Mouse (Mus musculus): ENCODE results near the gene Cyp4v3. TPM values are rescaled to one million over a fixed set of nuclear protein-coding genes. Genes with fewer than 3 reads are reported as not detected.

The Cyp4v3 gene
- 0.95 and 1.2 TPM in 2 replicates for polyA plus RNA-seq (2014; fragmentation: Nextera tagmentation; extraction: Ambion mirVana)

DNA sequence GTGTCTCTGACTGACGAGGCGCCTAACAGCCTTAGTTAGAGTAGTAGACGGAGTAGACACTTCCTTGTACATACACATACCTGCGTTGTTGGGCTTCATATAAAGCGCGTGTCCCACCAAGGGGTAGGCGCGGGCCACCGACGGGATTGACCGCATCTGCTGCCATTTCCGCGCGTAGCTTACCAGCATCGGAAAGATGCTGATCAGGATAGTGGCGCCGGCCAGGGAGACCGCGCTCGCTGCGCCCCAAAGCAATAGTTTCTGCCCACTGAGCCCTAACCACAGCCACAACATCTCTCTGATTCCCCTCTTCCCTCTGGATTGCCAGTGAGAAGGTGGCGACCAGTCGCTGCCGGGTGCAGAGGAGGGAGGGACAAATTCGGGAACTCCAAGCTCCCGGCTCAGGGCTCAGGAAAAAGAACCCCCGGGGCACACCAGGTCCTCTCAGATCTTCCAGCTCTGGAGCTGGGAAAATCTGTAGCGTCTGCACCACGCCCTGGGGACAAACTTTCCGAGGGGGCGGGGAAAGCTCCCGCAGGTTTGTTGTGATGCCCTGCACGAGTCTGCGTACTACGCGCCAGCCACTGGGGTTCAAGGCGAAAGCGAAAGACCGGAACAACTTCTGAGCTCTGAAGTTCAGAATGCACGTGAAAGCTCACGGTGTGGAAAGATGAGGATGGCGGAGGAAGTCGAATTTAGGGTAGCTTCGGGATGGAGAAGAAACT lies at the start of gene Cyp4v3:
TSS of gene Cyp4v3 (minus strand) at position 532 of the 725 bp plus-strand sequence.
- Histone ChIP-seq H3K4me3 (ENCODE audit: low read depth, low read length) (peak within 1 kb of the TSS; percentile 59), H3K4me1 (ENCODE audit: control insufficient read depth, insufficient read depth, low read length) (no peaks in the 10 kb centered on the region), H3K27ac (replicated peaks; ENCODE audit: low read depth, low read length) (no peak within 1 kb of the TSS), H3K36me3 (ENCODE audit: control insufficient read depth, insufficient read depth, low read length) (no peaks in the 10 kb centered on the region), H3K9me3 (ENCODE audit: control insufficient read depth, low read length) (no peaks in the 10 kb centered on the region), H3K4me2 (ENCODE audit: low read depth, severe bottlenecking) (peak within 1 kb of the TSS; percentile 80), H3K27me3 (ENCODE audit: control insufficient read depth, insufficient read depth, low read length) (no peaks in the 10 kb centered on the region), H3K9ac (ENCODE audit: low read length) (peak within 1 kb of the TSS; percentile 63)
- ATAC-seq (ENCODE audit: insufficient number of reproducible peaks, low FRiP score, low TSS enrichment, low read depth) (peak; percentile 78; the same call in 1 of the 2 replicates), DNase-seq (ENCODE audit: low spot score) (peak; percentile 77)
- under 1% methylated on average over 44 of the region's 44 CpGs for WGBS

DNA sequence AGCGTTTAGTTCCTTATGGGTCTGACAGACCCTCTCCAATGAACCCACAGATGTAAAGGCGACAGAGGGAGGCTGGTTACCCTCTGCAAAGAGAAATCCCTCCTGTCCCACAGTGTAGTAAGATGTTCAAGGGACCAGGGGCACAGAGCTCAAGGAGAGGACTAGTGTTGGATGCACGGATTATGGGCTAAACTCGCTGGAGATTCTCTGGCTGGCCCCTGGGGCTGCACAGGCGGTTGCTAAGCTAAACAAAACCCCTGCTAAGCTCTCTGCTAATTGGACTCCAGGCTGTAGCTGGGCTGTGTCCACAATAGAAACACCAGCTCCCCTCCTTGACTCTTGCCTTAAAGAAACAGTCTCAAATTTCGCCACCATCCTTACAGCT lies 48.9 kb upstream of the Cyp4v3 start, which contains the start of gene Fam149a:
TSS of gene Fam149a (minus strand) at position 329 of the 385 bp plus-strand sequence.
- Histone ChIP-seq H3K9ac (ENCODE audit: low read length) (peak within 1 kb of the TSS; percentile 22), H3K4me3 (ENCODE audit: low read depth, low read length) (peak within 1 kb of the TSS; percentile 36), H3K4me1 (ENCODE audit: control insufficient read depth, insufficient read depth, low read length) (peaks cover 4% of the 10 kb centered on the region; the same call in 1 of the 2 replicates), H3K4me2 (ENCODE audit: low read depth, severe bottlenecking) (peak within 1 kb of the TSS; percentile 96), H3K36me3 (ENCODE audit: control insufficient read depth, insufficient read depth, low read length) (no peaks in the 10 kb centered on the region), H3K27ac (replicated peaks; ENCODE audit: low read depth, low read length) (no peak within 1 kb of the TSS), H3K9me3 (ENCODE audit: control insufficient read depth, low read length) (no peaks in the 10 kb centered on the region), H3K27me3 (ENCODE audit: control insufficient read depth, insufficient read depth, low read length) (no peaks in the 10 kb centered on the region)
- ATAC-seq (ENCODE audit: insufficient number of reproducible peaks, low FRiP score, low TSS enrichment, low read depth): 0 out of 2 replicates have a peak, but pooled peaks have one; percentile 47
- DNase-seq (ENCODE audit: low spot score): peak; percentile 50
- 3% methylated on average over 6 of the region's 6 CpGs for WGBS

DNA sequence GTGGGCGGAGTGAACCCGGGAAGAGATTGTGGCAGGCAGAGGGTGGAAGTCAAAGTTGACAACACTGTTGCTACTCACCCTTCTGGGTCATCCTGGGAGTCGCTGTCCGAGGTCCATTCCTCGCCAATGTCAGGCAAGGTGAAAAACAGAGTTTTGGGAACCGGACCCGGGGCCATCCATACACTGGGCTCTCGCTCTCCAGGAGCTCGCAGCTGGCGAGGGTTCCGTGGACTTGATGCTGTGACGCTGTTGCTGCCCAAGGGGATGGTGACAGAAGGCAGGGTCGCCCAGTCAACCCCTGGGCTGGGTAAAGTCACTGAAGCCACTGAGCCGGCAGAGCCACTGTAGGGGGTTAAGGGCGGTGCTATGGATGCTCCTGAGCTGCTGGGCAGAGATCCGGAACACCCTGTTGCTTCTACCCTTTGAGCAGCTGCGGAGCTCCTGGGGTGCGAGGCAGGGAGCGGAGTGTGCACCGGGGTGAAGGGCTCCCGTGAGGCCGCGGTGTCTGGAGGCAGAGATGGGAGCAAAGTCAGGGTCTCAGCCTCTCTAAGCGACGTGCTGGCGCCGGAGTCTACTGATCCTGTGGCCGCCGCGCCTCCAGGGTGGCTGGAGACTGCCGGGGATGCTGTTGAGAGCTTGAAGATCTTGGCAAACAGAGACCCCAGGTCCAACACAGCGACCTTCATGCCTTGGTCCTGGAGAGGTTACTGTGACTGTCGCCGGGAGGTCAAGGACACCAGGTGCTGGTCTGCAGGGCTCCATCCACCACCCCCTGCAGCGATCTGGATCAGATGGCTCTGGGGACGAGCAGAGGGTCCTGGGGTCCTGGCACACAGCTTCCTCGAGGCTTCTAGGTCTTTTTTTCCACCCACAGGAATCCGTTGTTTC lies 48.3 kb upstream of the Cyp4v3 start:
- peak overlapping the region; percentile 36 for H3K4me3 ChIP-seq (ENCODE audit: low read depth, low read length)
- H3K9me3 ChIP-seq (ENCODE audit: control insufficient read depth, low read length): no peaks in the 10 kb centered on the region
- 2% methylated on average over 38 of the region's 38 CpGs for WGBS
- no peaks in the 10 kb centered on the region for H3K27me3 ChIP-seq (ENCODE audit: control insufficient read depth, insufficient read depth, low read length)
- H3K27ac ChIP-seq (replicated peaks; ENCODE audit: low read depth, low read length): no peak overlapping the region
- H3K9ac ChIP-seq (ENCODE audit: low read length): peak overlapping the region; percentile 22
- DNase-seq (ENCODE audit: low spot score): peak; percentile 41
- peak overlapping the region; percentile 96 for H3K4me2 ChIP-seq (ENCODE audit: low read depth, severe bottlenecking)
- peaks cover 4% of the 10 kb centered on the region; the same call in 1 of the 2 replicates for H3K4me1 ChIP-seq (ENCODE audit: control insufficient read depth, insufficient read depth, low read length)
- no peaks in the 10 kb centered on the region for H3K36me3 ChIP-seq (ENCODE audit: control insufficient read depth, insufficient read depth, low read length)
- 0 out of 2 replicates have a peak, but pooled peaks have one; percentile 31 for ATAC-seq (ENCODE audit: insufficient number of reproducible peaks, low FRiP score, low TSS enrichment, low read depth)

GRCm38 (mm10) chr8:45380598-45380997 lies 47.6 kb upstream of the Cyp4v3 start:
- H3K4me3 ChIP-seq (ENCODE audit: low read depth, low read length): 0 out of 2 replicates have a peak overlapping the region, but pooled peaks have one; percentile 6
- WGBS: 13% methylated on average over 4 of the region's 4 CpGs
- H3K27ac ChIP-seq (replicated peaks; ENCODE audit: low read depth, low read length): no peak overlapping the region
- no peaks in the 10 kb centered on the region for H3K36me3 ChIP-seq (ENCODE audit: control insufficient read depth, insufficient read depth, low read length)
- H3K4me2 ChIP-seq (ENCODE audit: low read depth, severe bottlenecking): peak overlapping the region; percentile 96; the same call in 1 of the 2 replicates
- no peaks in the 10 kb centered on the region for H3K9me3 ChIP-seq (ENCODE audit: control insufficient read depth, low read length)
- H3K27me3 ChIP-seq (ENCODE audit: control insufficient read depth, insufficient read depth, low read length): no peaks in the 10 kb centered on the region
- DNase-seq (ENCODE audit: low spot score) (no peak), ATAC-seq (ENCODE audit: insufficient number of reproducible peaks, low FRiP score, low TSS enrichment, low read depth) (no peak)
- H3K9ac ChIP-seq (ENCODE audit: low read length): no peak overlapping the region
- peaks cover 4% of the 10 kb centered on the region; the same call in 1 of the 2 replicates for H3K4me1 ChIP-seq (ENCODE audit: control insufficient read depth, insufficient read depth, low read length)

GRCm38 (mm10) chr8:45374071-45374470 lies 41.1 kb upstream of the Cyp4v3 start:
- DNase-seq (ENCODE audit: low spot score) (no peak), ATAC-seq (ENCODE audit: insufficient number of reproducible peaks, low FRiP score, low TSS enrichment, low read depth) (no peak)
- H3K9me3 ChIP-seq (ENCODE audit: control insufficient read depth, low read length): no peaks in the 10 kb centered on the region
- no peaks in the 10 kb centered on the region for H3K27me3 ChIP-seq (ENCODE audit: control insufficient read depth, insufficient read depth, low read length)
- no peak overlapping the region for H3K27ac ChIP-seq (replicated peaks; ENCODE audit: low read depth, low read length)
- H3K4me3 ChIP-seq (ENCODE audit: low read depth, low read length): no peak overlapping the region
- no peak overlapping the region for H3K4me2 ChIP-seq (ENCODE audit: low read depth, severe bottlenecking)
- no peaks in the 10 kb centered on the region for H3K4me1 ChIP-seq (ENCODE audit: control insufficient read depth, insufficient read depth, low read length)
- WGBS: 89% methylated on average over 3 of the region's 3 CpGs
- no peaks in the 10 kb centered on the region for H3K36me3 ChIP-seq (ENCODE audit: control insufficient read depth, insufficient read depth, low read length)
- no peak overlapping the region for H3K9ac ChIP-seq (ENCODE audit: low read length)

- no peak for DNase-seq (ENCODE audit: low spot score)
- Histone ChIP-seq H3K9ac (ENCODE audit: low read length) (no peak overlapping the region), H3K4me2 (ENCODE audit: low read depth, severe bottlenecking) (no peak overlapping the region), H3K36me3 (ENCODE audit: control insufficient read depth, insufficient read depth, low read length) (no peaks in the 10 kb centered on the region), H3K27ac (replicated peaks; ENCODE audit: low read depth, low read length) (no peak overlapping the region), H3K9me3 (ENCODE audit: control insufficient read depth, low read length) (no peaks in the 10 kb centered on the region), H3K4me3 (ENCODE audit: low read depth, low read length) (no peak overlapping the region), H3K4me1 (ENCODE audit: control insufficient read depth, insufficient read depth, low read length) (no peaks in the 10 kb centered on the region), H3K27me3 (ENCODE audit: control insufficient read depth, insufficient read depth, low read length) (no peaks in the 10 kb centered on the region)
- WGBS: 91% methylated on average over 1 of the region's 1 CpGs
- ATAC-seq (ENCODE audit: insufficient number of reproducible peaks, low FRiP score, low TSS enrichment, low read depth): no peak
Measured at GRCm38 (mm10) chr8:45367154-45367553, 34.1 kb upstream of the Cyp4v3 start.

- H3K9me3 ChIP-seq (ENCODE audit: control insufficient read depth, low read length): no peaks in the 10 kb centered on the region
- DNase-seq (ENCODE audit: low spot score) (no peak), ATAC-seq (ENCODE audit: insufficient number of reproducible peaks, low FRiP score, low TSS enrichment, low read depth) (no peak)
- no peak overlapping the region for H3K27ac ChIP-seq (replicated peaks; ENCODE audit: low read depth, low read length)
- H3K36me3 ChIP-seq (ENCODE audit: control insufficient read depth, insufficient read depth, low read length): no peaks in the 10 kb centered on the region
- H3K4me3 ChIP-seq (ENCODE audit: low read depth, low read length): no peak overlapping the region
- 85% methylated on average over 1 of the region's 1 CpGs for whole genome bisulfite sequencing
- no peaks in the 10 kb centered on the region for H3K27me3 ChIP-seq (ENCODE audit: control insufficient read depth, insufficient read depth, low read length)
- no peaks in the 10 kb centered on the region for H3K4me1 ChIP-seq (ENCODE audit: control insufficient read depth, insufficient read depth, low read length)
- H3K4me2 ChIP-seq (ENCODE audit: low read depth, severe bottlenecking): no peak overlapping the region
- H3K9ac ChIP-seq (ENCODE audit: low read length): no peak overlapping the region
Measured at GRCm38 (mm10) chr8:45363220-45363619, 30.2 kb upstream of the Cyp4v3 start.

DNA sequence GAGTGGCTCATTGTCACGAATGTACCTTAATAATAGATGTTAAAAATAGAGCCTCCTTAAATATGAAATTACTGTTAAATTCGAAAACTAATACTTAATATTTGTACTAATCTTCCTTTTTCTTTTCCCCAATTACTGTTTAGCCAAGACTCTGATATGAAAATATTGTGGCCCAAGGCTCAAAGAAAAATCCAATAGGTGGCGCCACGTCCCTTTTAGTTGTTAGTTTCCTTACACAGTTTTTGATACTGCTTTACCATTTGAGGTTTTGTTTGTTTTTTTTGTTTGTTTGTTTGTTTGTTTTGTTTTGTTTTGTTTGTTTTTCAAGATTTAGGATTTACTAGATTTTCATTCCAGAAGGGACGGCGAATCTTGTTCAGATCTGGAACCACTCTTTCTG lies 29.3 kb upstream of the Cyp4v3 start:
- no peak for DNase-seq (ENCODE audit: low spot score)
- 70% methylated on average over 6 of the region's 6 CpGs for WGBS
- no peak overlapping the region for H3K4me2 ChIP-seq (ENCODE audit: low read depth, severe bottlenecking)

More for the DNA sequence above, 29.3 kb upstream of the Cyp4v3 start:
- no peaks in the 10 kb centered on the region for H3K27me3 ChIP-seq (ENCODE audit: control insufficient read depth, insufficient read depth, low read length)
- no peak for ATAC-seq (ENCODE audit: insufficient number of reproducible peaks, low FRiP score, low TSS enrichment, low read depth)
- H3K36me3 ChIP-seq (ENCODE audit: control insufficient read depth, insufficient read depth, low read length): no peaks in the 10 kb centered on the region
- no peak overlapping the region for H3K27ac ChIP-seq (replicated peaks; ENCODE audit: low read depth, low read length)
- H3K9me3 ChIP-seq (ENCODE audit: control insufficient read depth, low read length): no peaks in the 10 kb centered on the region
- H3K4me1 ChIP-seq (ENCODE audit: control insufficient read depth, insufficient read depth, low read length): no peaks in the 10 kb centered on the region
- H3K9ac ChIP-seq (ENCODE audit: low read length): no peak overlapping the region
- no peak overlapping the region for H3K4me3 ChIP-seq (ENCODE audit: low read depth, low read length)
